8 mouse cellular contexts compared by ENCODE assay signal in genomic region chr2:105398636-105399084, GRCm38 (mm10). TPM values are rescaled to one million over a fixed set of nuclear protein-coding genes. Genes with fewer than 3 reads are reported as not detected.
DNase-seq lines count a peak whose midpoint lies in the region; ATAC-seq and TF ChIP-seq lines count a peak whose summit lies in the region.

No protein-coding gene starts in this region.

- H3K4me1 ChIP-seq in erythroblast, embryonic 14.5 days (ENCODE audit: control insufficient read depth): peaks cover 51% of the 10 kb centered on the region
- H3K4me1 ChIP-seq in forebrain, embryonic 12.5 days: peaks cover 24% of the 10 kb centered on the region
- no peaks in the 10 kb centered on the region for H3K4me1 ChIP-seq in hindbrain, embryonic 14.5 days (replicated peaks; ENCODE audit: control insufficient read depth, insufficient read depth, low read length)
- no peaks in the 10 kb centered on the region for H3K4me1 ChIP-seq in liver, adult 2 months (ENCODE audit: control insufficient read depth, insufficient read depth, low read length)
- no peaks in the 10 kb centered on the region; the same call in 1 of the 2 replicates for H3K4me1 ChIP-seq in midbrain, postnatal 0 days (ENCODE audit: insufficient read depth, low read length)

- peak overlapping the region; percentile 91 for H3K27ac ChIP-seq in forebrain, embryonic 12.5 days
- H3K27ac ChIP-seq in hindbrain, embryonic 14.5 days: peak overlapping the region; percentile 79
- peak overlapping the region; percentile 50 for H3K27ac ChIP-seq in liver, adult 2 months (replicated peaks; ENCODE audit: insufficient read depth, low read depth, low read length)
- H3K27ac ChIP-seq in midbrain, postnatal 0 days (ENCODE audit: low read depth, low read length): peak overlapping the region; percentile 57

- H3K4me2 ChIP-seq in forebrain, embryonic 12.5 days: peak overlapping the region; percentile 87
- H3K4me2 ChIP-seq in hindbrain, embryonic 14.5 days (replicated peaks): peak overlapping the region; percentile 99
- H3K4me2 ChIP-seq in midbrain, postnatal 0 days (ENCODE audit: low read depth, low read length, poor library complexity, severe bottlenecking): peak overlapping the region; percentile 99

- peak; percentile 53 for DNase-seq in T-cell, adult 2 months (ENCODE audit: low spot score)
- DNase-seq in hindbrain, embryonic 14.5 days (ENCODE audit: low spot score): no peak
- no peak for DNase-seq in liver, adult 2 months (ENCODE audit: extremely low read depth, low read depth, low spot score)
- no peak for DNase-seq in midbrain, postnatal 0 days (ENCODE audit: low spot score)
- DNase-seq in thymus, postnatal 36 days: peak; percentile 31 to 42

- no peak for ATAC-seq in erythroblast, adult 5-6 weeks (replicated peaks; ENCODE audit: low FRiP score, poor library complexity, severe bottlenecking)
- ATAC-seq in forebrain, embryonic 12.5 days (ENCODE audit: low FRiP score): peak; percentile 62
- ATAC-seq in hindbrain, embryonic 14.5 days (ENCODE audit: low FRiP score): peak; percentile 52
- peak; percentile 39; the same call in 1 of the 2 replicates for ATAC-seq in midbrain, postnatal 0 days (ENCODE audit: low FRiP score)

- WGBS in forebrain, embryonic 12.5 days: under 1% methylated on average over 31 of the region's 31 CpGs
- 2% methylated on average over 31 of the region's 31 CpGs for WGBS in hindbrain, embryonic 14.5 days
- under 1% methylated on average over 31 of the region's 31 CpGs for WGBS in liver, adult 2 months
- 0% methylated on average over 31 of the region's 31 CpGs for WGBS in midbrain, postnatal 0 days

- peaks cover 12% of the 10 kb centered on the region for H3K36me3 ChIP-seq in erythroblast, embryonic 14.5 days (ENCODE audit: control insufficient read depth)
- H3K36me3 ChIP-seq in forebrain, embryonic 12.5 days (replicated peaks): peaks cover 13% of the 10 kb centered on the region
- H3K36me3 ChIP-seq in hindbrain, embryonic 14.5 days (replicated peaks; ENCODE audit: control insufficient read depth, insufficient read depth): no peaks in the 10 kb centered on the region
- H3K36me3 ChIP-seq in liver, adult 2 months (ENCODE audit: control insufficient read depth, insufficient read depth, low read length): no peaks in the 10 kb centered on the region
- no peaks in the 10 kb centered on the region for H3K36me3 ChIP-seq in midbrain, postnatal 0 days (ENCODE audit: insufficient read depth, low read length)

- peaks cover 15% of the 10 kb centered on the region for H3K27me3 ChIP-seq in erythroblast, embryonic 14.5 days (ENCODE audit: control insufficient read depth)
- 0 out of 2 replicates have a peak, but pooled peaks cover 5% of the 10 kb centered on the region for H3K27me3 ChIP-seq in forebrain, embryonic 12.5 days
- peaks cover 14% of the 10 kb centered on the region; the same call in 1 of the 2 replicates for H3K27me3 ChIP-seq in hindbrain, embryonic 14.5 days (ENCODE audit: control insufficient read depth, insufficient read depth, low read length)
- H3K27me3 ChIP-seq in liver, adult 2 months (ENCODE audit: control insufficient read depth, insufficient read depth, low read length): no peaks in the 10 kb centered on the region
- H3K27me3 ChIP-seq in midbrain, postnatal 0 days (ENCODE audit: insufficient read depth, low read length): 0 out of 2 replicates have a peak, but pooled peaks cover 8% of the 10 kb centered on the region

- H3K4me3 ChIP-seq in erythroblast, embryonic 14.5 days (replicated peaks): peak overlapping the region; percentile 77
- H3K4me3 ChIP-seq in forebrain, embryonic 12.5 days (replicated peaks): peak overlapping the region; percentile 68
- peak overlapping the region; percentile 66 for H3K4me3 ChIP-seq in hindbrain, embryonic 14.5 days (replicated peaks; ENCODE audit: low read length)
- H3K4me3 ChIP-seq in liver, adult 2 months (ENCODE audit: insufficient read depth, low read depth, low read length): peak overlapping the region; percentile 71
- peak overlapping the region; percentile 71 for H3K4me3 ChIP-seq in midbrain, postnatal 0 days (ENCODE audit: low read depth, low read length)

- H3K9ac ChIP-seq in forebrain, embryonic 12.5 days: peak overlapping the region; percentile 86
- H3K9ac ChIP-seq in hindbrain, embryonic 14.5 days: peak overlapping the region; percentile 77
- peak overlapping the region; percentile 71 for H3K9ac ChIP-seq in liver, adult 2 months (ENCODE audit: low read depth, low read length)
- peak overlapping the region; percentile 66 for H3K9ac ChIP-seq in midbrain, postnatal 0 days (replicated peaks; ENCODE audit: low read length, poor library complexity, severe bottlenecking)

- no peak for TF ChIP-seq CTCF in liver, adult 2 months (IDR thresholded peaks at IDR 0.05; ENCODE audit: low read depth, low read length)
- TF ChIP-seq CTCF in midbrain, postnatal 0 days (IDR thresholded peaks at IDR 0.05): no peak

- no peak for TF ChIP-seq POLR2A in liver, adult 2 months (IDR thresholded peaks at IDR 0.05; ENCODE audit: extremely low read depth, insufficient read depth, low read length)

- no peaks in the 10 kb centered on the region for H3K79me2 ChIP-seq in liver, adult 2 months (ENCODE audit: control insufficient read depth, insufficient read depth, low read length)

- H3K9me3 ChIP-seq in erythroblast, embryonic 14.5 days (ENCODE audit: control insufficient read depth, low read length): peaks cover 2% of the 10 kb centered on the region; the same call in 1 of the 2 replicates
- no peaks in the 10 kb centered on the region for H3K9me3 ChIP-seq in forebrain, embryonic 12.5 days
- no peaks in the 10 kb centered on the region for H3K9me3 ChIP-seq in hindbrain, embryonic 14.5 days (ENCODE audit: control insufficient read depth, low read length)
- no peaks in the 10 kb centered on the region for H3K9me3 ChIP-seq in midbrain, postnatal 0 days (ENCODE audit: low read length)

RNA-seq across cellular contexts. Expression of gene Rcn1, which starts 0.5 kb away (rescaled TPM):
- 0.12 and 0.17 TPM in 2 replicates for polyA plus RNA-seq in erythroblast, embryonic 14.5 days (2012)
- 3.6 and 7.9 TPM in 2 replicates for total RNA-seq in erythroblast, adult 5-6 weeks (2015; ENCODE audit: low replicate concordance)
- 8.0 and 9.1 TPM in 2 replicates for total RNA-seq in erythroblast, adult 5-6 weeks (2017; ENCODE audit: low replicate concordance)
- polyA plus RNA-seq in forebrain, embryonic 12.5 days (2016; fragmentation: Nextera tagmentation; extraction: Ambion mirVana): 102 and 114 TPM in 2 replicates
- polyA plus RNA-seq in hindbrain, embryonic 14.5 days (2014; fragmentation: Nextera tagmentation; extraction: Ambion mirVana): 61.2 and 67.4 TPM in 2 replicates
- total RNA-seq in liver, adult 2 months (2014; rRNA removed): 6.6 and 8.8 TPM in 2 replicates
- 1.5 and 1.8 TPM in 2 replicates for polyA plus RNA-seq in liver, adult 2 months (2012; rRNA removed)
- 31.0 and 36.5 TPM in 2 replicates for total RNA-seq in midbrain, postnatal 0 days (2014; rRNA removed)
- polyA plus RNA-seq in midbrain, postnatal 0 days (2015; fragmentation: Nextera tagmentation; extraction: Ambion mirVana): 56.1 and 58.3 TPM in 2 replicates

Comparison
In these comparisons a context has a peak if more than half of its experiments do, and no peak if none do; other contexts are left out.
1. DNase-seq: peak in T-cell, adult 2 months (single experiment) and thymus, postnatal 36 days (2 of 2); none in hindbrain, embryonic 14.5 days (single experiment), liver, adult 2 months (single experiment) and midbrain, postnatal 0 days (single experiment).
2. RNA of gene Rcn1, which starts 0.5 kb away (polyA plus RNA-seq): 102 to 114 TPM in forebrain, embryonic 12.5 days, 61.2 to 67.4 TPM in hindbrain, embryonic 14.5 days and 56.1 to 58.3 TPM in midbrain, postnatal 0 days; 1.5 to 1.8 TPM in liver, adult 2 months and 0.12 to 0.17 TPM in erythroblast, embryonic 14.5 days; every median in the first group is over 10 times any median in the second.
3. Peak in every context shown above with its lines, with median percentiles within 50 percentile points of each other: H3K4me3 ChIP-seq, H3K27ac ChIP-seq, H3K4me2 ChIP-seq and H3K9ac ChIP-seq.